Mouse (Mus musculus): ENCODE data around the gene Vps37b. TPM values are rescaled to one million over a fixed set of nuclear protein-coding genes. Genes with fewer than 3 reads are reported as not detected.
A peak's percentile ranks its signal among the peaks of the same experiment; 100 is the strongest.

Gene Vps37b
- total RNA-seq, 2 experiments from 2014 or later = 45.8 to 51.0 TPM

- intact Hi-C loops (cut with DNase I) = no loop called here
- DNase-seq (ENCODE audit: low spot score in 2 of 2) = no peak
Observed at GRCm38 (mm10) chr5:123966759-123967158, 65.3 kb downstream of the Vps37b start.

- DNase-seq (ENCODE audit: low spot score in 2 of 2) = no peak
- intact Hi-C loops (cut with DNase I) = no loop called here
Observed at GRCm38 (mm10) chr5:123964208-123964607, 67.9 kb downstream of the Vps37b start.

- DNase-seq (ENCODE audit: low spot score in 2 of 2) = no peak
- intact Hi-C loops (cut with DNase I) = no loop called here
Observed at GRCm38 (mm10) chr5:123961046-123961445, 71.0 kb downstream of the Vps37b start.

- no peak for DNase-seq (ENCODE audit: low spot score in 2 of 2)
- intact Hi-C loops (cut with DNase I) = no loop called here
Observed at GRCm38 (mm10) chr5:123960129-123960528, 71.9 kb downstream of the Vps37b start.

GRCm38 (mm10) chr5:123959018-123959417, 73.1 kb downstream of the Vps37b start:
- no peak for DNase-seq (ENCODE audit: low spot score in 2 of 2)
- intact Hi-C loops (cut with DNase I) = no loop called here

GRCm38 (mm10) chr5:123957213-123957612, 74.9 kb downstream of the Vps37b start:
- DNase-seq (ENCODE audit: low spot score in 2 of 2) = no peak
- intact Hi-C loops (cut with DNase I) = no loop called here

Small RNA genes within 50 kb of the gene (microRNA-seq; reads per million reads assigned to microRNA genes)
- gene Mir7032 = 3.6 reads per million, percentile 9 among the genes with 10 or more reads in this experiment

Other genes starting within 250 kb of the Vps37b start
- not detected for gene Hcar2, start 166.8 kb downstream of the Vps37b start, total RNA-seq (2021)
- 1 to 10 TPM; 1.0 to 1.4 TPM for gene Hcar1, start 152.2 kb downstream of the Vps37b start, total RNA-seq (2021)
- gene Denr, start 125.1 kb downstream of the Vps37b start, total RNA-seq (2021) = 10 to 100 TPM; 67.7 to 70.2 TPM
- gene Gm43518, start 104.9 kb downstream of the Vps37b start, total RNA-seq (2021) = 1 to 10 TPM in 1 of 2 experiments, under 1 TPM in 1; 0.76 to 1.7 TPM
- gene Ccdc62, start 101.6 kb downstream of the Vps37b start, total RNA-seq (2021) = 1 to 10 TPM; 2.0 to 4.2 TPM
- 10 to 100 TPM; 70.3 to 77.3 TPM for gene Hip1r, start 58.6 kb downstream of the Vps37b start, total RNA-seq (2021)
- 10 to 100 TPM; 55.9 to 57.5 TPM for gene Abcb9, start 63.5 kb upstream of the Vps37b start, total RNA-seq (2021)
- gene Ogfod2, start 80.0 kb upstream of the Vps37b start, total RNA-seq (2021) = 10 to 100 TPM; 37.3 to 37.8 TPM
- gene Arl6ip4, start 83.8 kb upstream of the Vps37b start, total RNA-seq (2021) = 10 to 100 TPM; 50.3 to 62.4 TPM
- 100 to 1,000 TPM; 233 to 375 TPM for gene Pitpnm2, start 217.5 kb upstream of the Vps37b start, total RNA-seq (2021)